Mouse (Mus musculus): ENCODE data around the gene Cyfip1. TPM values are rescaled to one million over a fixed set of nuclear protein-coding genes. Genes with fewer than 3 reads are reported as not detected.

The Cyfip1 gene
- polyA plus RNA-seq, 1 experiment from 2014 or later = 138 TPM

GRCm38 (mm10) chr7:55865044-55865443 lies 23.5 kb downstream of the Cyfip1 start:
- H3K27me3 ChIP-seq (ENCODE audit: insufficient read depth, low read length) = no peaks in the 10 kb centered on the region
- no peak overlapping the region for H3K4me2 ChIP-seq
- H3K4me1 ChIP-seq (ENCODE audit: insufficient read depth) = no peaks in the 10 kb centered on the region
- TF ChIP-seq CTCF (IDR thresholded peaks at IDR 0.05; ENCODE audit: low read depth) = no peak
- no peak overlapping the region for H3K27ac ChIP-seq (ENCODE audit: low read depth)
- no peaks in the 10 kb centered on the region for H3K36me3 ChIP-seq (ENCODE audit: insufficient read depth)
- H3K9ac ChIP-seq = no peak overlapping the region
- DNase-seq (no peak), ATAC-seq (ENCODE audit: insufficient read depth) (no peak)
- H3K4me3 ChIP-seq (ENCODE audit: low read depth, low read length) = no peak overlapping the region
- no peaks in the 10 kb centered on the region for H3K9me3 ChIP-seq (ENCODE audit: low read depth, low read length)

- Histone ChIP-seq H3K4me1 (ENCODE audit: insufficient read depth) (no peaks in the 10 kb centered on the region), H3K4me2 (no peak overlapping the region), H3K27me3 (ENCODE audit: insufficient read depth, low read length) (no peaks in the 10 kb centered on the region), H3K4me3 (ENCODE audit: low read depth, low read length) (no peak overlapping the region), H3K9ac (no peak overlapping the region), H3K27ac (ENCODE audit: low read depth) (no peak overlapping the region), H3K9me3 (ENCODE audit: low read depth, low read length) (no peaks in the 10 kb centered on the region), H3K36me3 (ENCODE audit: insufficient read depth) (no peaks in the 10 kb centered on the region)
- ATAC-seq (ENCODE audit: insufficient read depth) = no peak; the same call in 1 of the 2 replicates
- no peak for TF ChIP-seq CTCF (IDR thresholded peaks at IDR 0.05; ENCODE audit: low read depth)
- DNase-seq = no peak
- 62% methylated on average over 8 of the region's 8 CpGs for WGBS
Measured at GRCm38 (mm10) chr7:55865750-55866416, 24.3 kb downstream of the Cyfip1 start.

- no peak overlapping the region for H3K4me2 ChIP-seq
- no peaks in the 10 kb centered on the region for H3K4me1 ChIP-seq (ENCODE audit: insufficient read depth)
- no peak overlapping the region for H3K27ac ChIP-seq (ENCODE audit: low read depth)
- no peak overlapping the region for H3K9ac ChIP-seq
- DNase-seq (no peak), ATAC-seq (ENCODE audit: insufficient read depth) (no peak)
- WGBS = 73% methylated on average over 7 of the region's 7 CpGs
- no peaks in the 10 kb centered on the region for H3K27me3 ChIP-seq (ENCODE audit: insufficient read depth, low read length)
- H3K9me3 ChIP-seq (ENCODE audit: low read depth, low read length) = no peaks in the 10 kb centered on the region
- TF ChIP-seq CTCF (IDR thresholded peaks at IDR 0.05; ENCODE audit: low read depth) = no peak
- peaks cover 13% of the 10 kb centered on the region for H3K36me3 ChIP-seq (ENCODE audit: insufficient read depth)
- H3K4me3 ChIP-seq (ENCODE audit: low read depth, low read length) = no peak overlapping the region
Measured at GRCm38 (mm10) chr7:55868247-55868646, 26.7 kb downstream of the Cyfip1 start.

- peaks cover 23% of the 10 kb centered on the region for H3K36me3 ChIP-seq (ENCODE audit: insufficient read depth)
- ATAC-seq (ENCODE audit: insufficient read depth) = no peak
- 80% methylated on average over 3 of the region's 3 CpGs for WGBS
Measured at GRCm38 (mm10) chr7:55869220-55869619, 27.7 kb downstream of the Cyfip1 start.

GRCm38 (mm10) chr7:55870340-55871020 lies 28.9 kb downstream of the Cyfip1 start:
- Histone ChIP-seq H3K27ac (ENCODE audit: low read depth) (no peak overlapping the region), H3K9me3 (ENCODE audit: low read depth, low read length) (no peaks in the 10 kb centered on the region), H3K4me1 (ENCODE audit: insufficient read depth) (no peaks in the 10 kb centered on the region), H3K9ac (no peak overlapping the region), H3K4me2 (no peak overlapping the region), H3K36me3 (ENCODE audit: insufficient read depth) (peaks cover 34% of the 10 kb centered on the region), H3K27me3 (ENCODE audit: insufficient read depth, low read length) (no peaks in the 10 kb centered on the region), H3K4me3 (ENCODE audit: low read depth, low read length) (no peak overlapping the region)
- ATAC-seq (ENCODE audit: insufficient read depth) = no peak
- TF ChIP-seq CTCF (IDR thresholded peaks at IDR 0.05; ENCODE audit: low read depth) = no peak
- DNase-seq = no peak
- WGBS = 85% methylated on average over 6 of the region's 6 CpGs

More at GRCm38 (mm10) chr7:55869220-55869619, 27.7 kb downstream of the Cyfip1 start:
- H3K9ac ChIP-seq = no peak overlapping the region
- no peak overlapping the region for H3K4me2 ChIP-seq
- no peak overlapping the region for H3K4me3 ChIP-seq (ENCODE audit: low read depth, low read length)
- H3K27me3 ChIP-seq (ENCODE audit: insufficient read depth, low read length) = no peaks in the 10 kb centered on the region
- no peaks in the 10 kb centered on the region for H3K4me1 ChIP-seq (ENCODE audit: insufficient read depth)
- no peak for DNase-seq
- H3K27ac ChIP-seq (ENCODE audit: low read depth) = no peak overlapping the region
- TF ChIP-seq CTCF (IDR thresholded peaks at IDR 0.05; ENCODE audit: low read depth) = no peak
- no peaks in the 10 kb centered on the region for H3K9me3 ChIP-seq (ENCODE audit: low read depth, low read length)

- H3K27me3 ChIP-seq (ENCODE audit: insufficient read depth, low read length) = no peaks in the 10 kb centered on the region
- DNase-seq (no peak), ATAC-seq (ENCODE audit: insufficient read depth) (no peak)
- no peak overlapping the region for H3K27ac ChIP-seq (ENCODE audit: low read depth)
- H3K9ac ChIP-seq = no peak overlapping the region
- no peak overlapping the region for H3K4me2 ChIP-seq
- 86% methylated on average over 5 of the region's 5 CpGs for WGBS
- no peak for TF ChIP-seq CTCF (IDR thresholded peaks at IDR 0.05; ENCODE audit: low read depth)
- no peak overlapping the region for H3K4me3 ChIP-seq (ENCODE audit: low read depth, low read length)
- peaks cover 44% of the 10 kb centered on the region for H3K36me3 ChIP-seq (ENCODE audit: insufficient read depth)
- no peaks in the 10 kb centered on the region for H3K4me1 ChIP-seq (ENCODE audit: insufficient read depth)
- H3K9me3 ChIP-seq (ENCODE audit: low read depth, low read length) = no peaks in the 10 kb centered on the region
Measured at GRCm38 (mm10) chr7:55871476-55871875, 29.9 kb downstream of the Cyfip1 start.

- Histone ChIP-seq H3K9me3 (ENCODE audit: low read depth, low read length) (no peaks in the 10 kb centered on the region), H3K4me3 (ENCODE audit: low read depth, low read length) (no peak overlapping the region), H3K36me3 (ENCODE audit: insufficient read depth) (peaks cover 75% of the 10 kb centered on the region), H3K4me1 (ENCODE audit: insufficient read depth) (no peaks in the 10 kb centered on the region), H3K4me2 (no peak overlapping the region), H3K9ac (no peak overlapping the region), H3K27me3 (ENCODE audit: insufficient read depth, low read length) (no peaks in the 10 kb centered on the region), H3K27ac (ENCODE audit: low read depth) (no peak overlapping the region)
- DNase-seq = no peak
- ATAC-seq (ENCODE audit: insufficient read depth) = no peak
- no peak for TF ChIP-seq CTCF (IDR thresholded peaks at IDR 0.05; ENCODE audit: low read depth)
- 80% methylated on average over 7 of the region's 7 CpGs for WGBS
Measured at GRCm38 (mm10) chr7:55874703-55875102, 33.2 kb downstream of the Cyfip1 start.
